Mouse (Mus musculus) common myeloid progenitor, adult 5-6 weeks (primary cell): Measurements from ENCODE around the gene Catsperd. TPM values are rescaled to one million over a fixed set of nuclear protein-coding genes. Genes with fewer than 3 reads are reported as not detected.

ENCODE experiments used
- ATAC-seq: replicated peaks from 2 replicates; pipeline ENCODE4 v1.8.0; 2016; ENCODE audit warnings: low read depth, mild to moderate bottlenecking, moderate TSS enrichment, inconsistent platforms; ENCODE audit not compliant: poor library complexity, severe bottlenecking
- total RNA-seq: library from RNA; stranded (forward); fragments of 200-1000, 187-1606 nt; gene quantifications from 2 replicates; pipeline ENCODE4 v1.2.3, GENCODE M21; 2017

Gene Catsperd
- total RNA-seq, result not detected in 2 replicates

DNA sequence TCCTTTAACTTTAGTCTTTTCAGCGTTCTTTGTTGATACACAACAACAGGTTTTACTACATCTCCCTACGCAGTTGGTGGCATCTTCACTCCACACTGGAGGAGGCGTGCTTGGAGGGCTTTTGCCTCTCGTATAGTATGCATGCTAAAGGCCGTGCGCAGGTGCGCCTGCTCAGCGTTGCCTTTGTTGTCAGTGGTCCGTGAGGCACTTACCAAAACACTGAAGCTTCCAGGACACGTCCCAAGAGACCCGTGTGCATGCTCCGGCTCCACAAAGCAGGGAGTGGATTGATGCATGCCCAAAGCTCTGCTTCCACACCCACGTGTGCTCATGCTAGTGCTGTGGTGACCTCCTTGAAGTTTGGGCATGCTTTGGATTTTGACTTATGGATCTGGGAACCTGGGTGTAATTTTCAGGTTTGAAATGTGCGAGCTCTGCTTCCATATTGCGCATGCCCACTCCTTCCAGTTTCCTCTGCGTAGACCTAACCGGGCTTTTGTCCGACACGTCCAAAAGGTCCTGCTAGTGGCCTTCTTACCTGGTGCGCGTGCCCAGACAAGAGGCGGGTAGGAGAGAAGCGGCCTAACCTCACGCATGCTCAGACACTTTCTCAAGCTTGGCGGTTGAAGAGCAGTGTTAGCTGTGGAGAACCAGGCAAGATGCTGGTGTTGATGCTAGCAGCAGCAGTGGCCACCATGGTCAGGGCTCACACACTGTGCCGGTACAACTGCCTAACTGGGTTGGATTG lies at the start of gene Catsperd:
TSS of gene Catsperd (plus strand) at position 614 of the 748 bp plus-strand sequence.
- 0 out of 2 replicates have a peak, but pooled peaks have one; percentile 4 for ATAC-seq

DNA sequence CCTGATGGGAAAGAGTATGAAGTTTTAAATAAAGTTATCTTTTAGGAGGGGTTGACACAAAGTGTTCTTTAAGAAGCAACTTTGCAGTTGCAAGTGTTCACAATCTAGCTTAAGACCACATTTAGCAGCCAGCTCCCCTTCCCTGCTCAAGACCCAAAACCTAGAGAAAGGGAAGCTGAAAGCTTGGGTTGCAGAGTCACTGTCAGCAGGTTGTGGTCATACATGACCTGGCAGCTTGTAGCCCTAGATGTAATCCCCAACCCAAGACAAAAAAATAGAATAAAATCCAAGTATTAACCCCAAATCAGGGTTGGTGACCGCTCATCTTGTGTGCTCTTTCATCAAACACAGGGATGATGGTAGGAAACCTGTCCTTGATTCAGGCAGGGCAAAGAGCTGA lies 44.9 kb upstream of the Catsperd start:
- no peak for ATAC-seq

DNA sequence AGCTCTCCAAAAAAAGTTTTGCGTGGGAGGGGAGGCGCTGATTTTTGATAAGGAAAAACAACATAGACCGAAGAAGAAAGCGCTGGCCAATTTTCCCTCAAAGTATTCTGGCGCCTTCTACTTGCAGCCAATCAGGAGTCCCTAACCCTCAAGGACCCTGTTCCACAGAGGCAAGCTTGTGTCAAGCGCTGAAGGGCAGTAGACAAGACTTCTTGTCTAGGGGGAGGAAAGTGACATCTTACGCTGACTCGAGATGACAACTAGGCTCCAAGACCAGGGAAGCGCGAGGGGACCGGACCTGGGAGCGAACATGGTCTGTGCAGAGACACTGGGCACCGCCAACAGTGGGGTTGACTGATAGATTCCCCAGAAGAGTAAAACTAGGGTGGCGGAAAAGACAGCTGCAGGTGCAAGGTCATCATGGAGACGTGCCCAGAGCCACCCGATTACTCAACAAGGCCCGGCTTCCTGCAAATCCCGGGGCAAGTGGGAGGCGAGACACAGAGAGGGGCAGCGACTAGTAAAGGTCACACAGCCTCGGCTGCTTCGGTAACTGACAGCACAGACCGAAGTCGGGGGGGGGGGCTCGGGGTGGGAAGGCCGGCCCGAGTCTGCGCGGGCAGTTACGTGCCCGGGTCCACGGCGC lies 44.2 kb upstream of the Catsperd start:
- peak; percentile 4 for ATAC-seq

DNA sequence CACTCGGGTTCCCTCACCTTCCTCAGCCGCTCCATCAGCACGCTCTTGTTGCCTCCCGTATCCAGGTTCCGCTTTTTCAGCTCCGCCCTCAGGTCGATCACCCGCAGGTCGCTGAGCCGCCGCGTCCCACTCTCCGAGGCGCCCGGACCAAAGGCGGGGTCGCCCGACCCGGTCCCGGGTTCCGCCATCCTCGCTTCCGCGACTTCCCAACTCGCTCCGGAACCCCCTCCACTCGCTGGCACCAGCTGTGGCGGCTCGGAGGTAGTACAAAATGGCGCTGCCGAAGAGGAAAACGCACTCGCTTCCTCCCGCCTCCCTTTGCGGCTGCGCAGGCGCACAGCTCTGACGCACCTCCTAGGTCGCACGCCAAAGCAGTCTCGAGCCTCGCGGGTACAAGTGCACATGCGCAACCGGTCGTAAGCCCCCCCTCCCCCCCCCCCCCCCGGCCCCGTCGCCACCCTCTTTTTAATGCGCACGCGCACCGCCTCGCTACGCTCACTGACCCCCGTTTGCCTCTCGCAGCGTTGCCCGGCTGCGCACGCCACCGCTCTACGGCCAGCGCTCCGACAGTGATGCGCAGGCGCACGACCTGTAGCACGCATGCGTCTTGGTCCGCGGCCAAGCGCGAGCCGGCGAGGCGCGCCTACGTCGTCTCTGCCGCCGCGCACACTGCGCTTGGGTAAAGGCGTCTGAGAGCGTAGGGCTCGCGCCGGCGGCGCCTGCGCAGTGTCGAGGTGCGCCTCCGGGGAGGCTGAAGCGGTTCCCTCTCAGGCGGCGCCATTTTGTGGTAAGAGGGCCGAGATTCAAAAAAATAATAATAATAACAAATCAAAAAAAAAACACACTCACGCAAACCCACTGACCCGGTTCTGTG lies 43.4 kb upstream of the Catsperd start, which contains the start of the genes Safb2 and Safb:
TSS of gene Safb2 (minus strand) at position 329 of the 874 bp plus-strand sequence.
TSS of gene Safb (plus strand) at position 569 of the 874 bp plus-strand sequence.
- ATAC-seq, result peak; percentile 76

DNA sequence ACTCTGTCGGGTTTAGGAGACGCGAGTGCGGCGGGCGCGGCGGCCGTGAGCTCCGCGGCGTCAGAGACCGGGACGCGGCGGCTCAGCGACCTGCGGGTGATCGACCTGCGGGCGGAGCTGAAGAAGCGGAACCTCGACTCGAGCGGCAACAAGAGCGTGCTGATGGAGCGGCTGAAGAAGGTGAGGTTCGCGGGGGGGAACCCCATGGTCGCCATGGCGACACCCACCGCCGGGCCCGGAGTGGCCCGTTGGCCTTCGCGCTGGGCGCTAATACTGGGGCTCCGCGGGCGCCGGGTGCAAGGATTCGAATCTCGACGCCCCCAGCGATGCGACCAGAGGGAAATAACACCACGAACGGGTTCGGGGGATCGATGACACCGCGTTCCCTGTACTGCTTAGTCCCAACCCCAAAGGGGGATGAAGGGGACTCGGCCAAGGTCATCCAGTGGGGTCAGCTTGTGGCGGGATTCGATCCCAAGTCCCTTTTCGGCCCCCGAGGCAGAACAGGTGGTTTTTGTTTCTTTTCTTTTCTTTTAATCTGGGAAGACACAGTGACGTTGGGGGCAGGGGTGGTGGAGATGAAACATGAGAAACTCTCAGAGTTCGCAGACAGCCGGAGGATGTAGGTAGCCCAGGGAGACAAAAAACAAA lies 42.6 kb upstream of the Catsperd start:
- ATAC-seq, result peak; percentile 28

DNA sequence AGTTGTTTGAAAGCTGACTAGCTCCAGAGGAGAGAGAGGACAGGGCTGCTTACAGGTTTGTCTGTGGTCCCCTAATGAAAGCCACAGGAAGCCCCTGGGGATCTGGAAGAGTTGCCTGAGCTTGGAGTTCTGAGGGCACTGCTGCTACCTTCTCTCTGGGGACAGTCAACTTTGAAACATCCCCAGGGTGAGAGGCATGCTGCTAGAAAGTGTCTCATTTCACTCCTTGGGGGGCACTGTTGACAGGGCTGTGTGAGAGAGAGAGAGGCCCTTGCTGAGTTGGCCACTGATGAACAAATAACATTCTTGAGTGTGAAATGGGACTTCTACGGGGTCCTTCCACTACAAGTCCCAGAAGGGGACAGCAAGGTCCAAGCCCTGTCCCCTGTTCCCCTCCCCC lies 40.2 kb upstream of the Catsperd start:
- ATAC-seq, result no peak

DNA sequence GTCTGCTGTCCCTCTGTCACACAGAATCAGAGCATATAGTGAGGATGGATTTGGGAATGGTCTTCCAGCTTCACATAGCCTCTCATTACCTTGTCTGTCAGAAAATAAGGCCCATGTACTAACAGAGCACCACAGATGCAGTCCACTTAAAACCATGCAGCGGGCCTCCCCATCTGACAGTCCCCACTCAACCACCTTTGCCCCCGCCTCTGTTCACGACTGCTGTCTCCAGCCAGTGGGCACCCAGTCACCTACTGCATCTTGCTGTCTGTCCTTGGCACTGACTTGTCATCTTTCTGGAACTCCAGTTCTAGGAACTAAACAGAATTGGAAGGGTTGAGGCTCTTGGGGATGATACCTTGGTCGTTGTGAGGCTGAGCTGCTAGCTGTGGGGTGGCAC lies 39.0 kb upstream of the Catsperd start:
- no peak for ATAC-seq

DNA sequence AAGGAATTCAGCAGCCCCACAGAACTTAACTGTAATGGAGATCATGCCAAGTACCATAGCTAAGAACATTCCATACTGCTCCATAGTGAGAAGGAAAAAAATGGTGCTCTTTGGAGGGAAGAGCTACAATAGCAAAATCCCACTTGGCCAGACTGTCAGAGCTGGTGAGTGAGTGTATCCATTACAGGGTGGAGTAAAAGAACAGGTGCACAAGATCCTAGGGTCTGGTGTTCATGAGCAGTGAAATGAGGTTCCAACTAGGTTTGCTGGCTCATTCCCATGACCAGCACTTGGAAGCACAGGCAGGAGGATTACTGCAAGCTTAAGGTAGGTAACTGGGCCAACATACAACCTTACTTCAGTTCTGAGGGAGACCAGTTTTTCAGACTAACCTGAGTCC lies 35.4 kb upstream of the Catsperd start:
- no peak for ATAC-seq

DNA sequence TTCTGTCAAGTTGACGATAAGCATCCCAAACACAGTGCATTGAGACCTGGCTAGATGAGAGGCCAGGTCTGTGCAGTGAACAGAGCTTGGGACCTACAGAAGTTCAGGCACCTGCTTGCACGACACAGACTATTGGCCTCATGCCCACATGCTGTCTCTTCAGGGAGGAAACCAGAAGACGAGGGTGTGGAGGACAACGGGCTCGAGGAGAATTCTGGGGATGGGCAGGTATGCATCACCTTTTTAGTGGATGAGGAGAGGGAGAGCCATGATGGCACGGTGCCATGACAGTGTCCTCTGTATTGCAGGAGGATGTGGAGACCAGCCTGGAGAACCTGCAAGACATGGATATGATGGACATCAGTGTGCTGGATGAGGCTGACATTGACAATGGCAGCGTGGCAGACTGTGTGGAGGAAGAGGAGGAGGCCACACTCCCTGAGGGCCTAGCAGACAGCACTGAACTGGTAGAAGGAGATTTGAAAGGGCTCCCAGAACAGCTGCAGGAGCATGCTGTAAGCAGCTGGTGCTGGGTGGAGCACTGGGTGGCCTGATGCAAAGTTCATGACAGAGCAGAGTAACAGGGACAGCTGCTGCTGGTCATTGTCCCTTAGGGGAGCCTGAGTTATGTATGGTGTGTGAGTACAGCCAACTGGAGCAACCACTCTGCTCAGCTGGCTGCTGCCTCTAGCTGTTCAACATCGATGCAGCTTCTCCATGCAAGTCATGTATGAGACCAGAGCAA lies 34.2 kb upstream of the Catsperd start:
- no peak for ATAC-seq

DNA sequence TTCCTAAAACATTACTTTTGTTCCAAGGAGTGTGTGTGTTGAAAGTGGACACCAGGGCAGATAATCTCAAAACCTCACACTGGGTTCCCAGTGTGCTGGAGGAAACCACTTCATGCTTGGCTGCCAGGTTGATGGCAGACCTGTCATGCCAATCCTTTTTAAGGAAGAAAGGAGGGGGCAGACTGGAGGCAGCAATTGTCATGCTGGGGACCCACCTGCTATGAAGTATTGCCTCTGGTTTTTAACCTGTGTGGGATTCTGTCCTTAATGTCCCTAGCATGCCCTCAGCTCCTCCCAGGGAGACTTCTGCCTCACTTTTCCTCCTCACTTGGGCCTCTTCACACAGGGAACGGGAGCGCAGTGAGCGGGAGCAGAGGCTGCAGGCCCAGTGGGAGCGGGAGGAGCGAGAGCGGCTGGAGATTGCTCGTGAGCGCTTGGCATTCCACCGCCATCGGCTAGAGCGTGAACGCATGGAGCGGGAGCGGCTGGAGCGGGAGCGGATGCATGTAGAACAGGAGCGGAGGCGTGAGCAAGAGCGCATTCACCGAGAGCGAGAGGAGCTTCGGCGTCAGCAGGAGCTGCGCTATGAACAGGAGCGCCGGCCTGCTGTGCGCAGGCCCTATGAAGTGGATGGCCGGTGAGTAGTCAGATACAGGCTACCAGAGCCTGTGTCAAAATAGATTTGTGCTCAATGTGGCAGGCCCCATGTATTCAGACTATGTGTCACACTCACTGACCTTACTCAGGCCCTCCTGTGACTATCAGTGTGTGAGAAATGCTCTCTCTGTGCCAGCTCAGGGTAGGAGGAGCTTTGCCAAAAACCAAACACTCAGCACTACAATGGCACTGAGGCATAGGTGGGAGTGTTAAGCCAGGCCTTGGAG lies 24.5 kb upstream of the Catsperd start:
- ATAC-seq, result no peak

DNA sequence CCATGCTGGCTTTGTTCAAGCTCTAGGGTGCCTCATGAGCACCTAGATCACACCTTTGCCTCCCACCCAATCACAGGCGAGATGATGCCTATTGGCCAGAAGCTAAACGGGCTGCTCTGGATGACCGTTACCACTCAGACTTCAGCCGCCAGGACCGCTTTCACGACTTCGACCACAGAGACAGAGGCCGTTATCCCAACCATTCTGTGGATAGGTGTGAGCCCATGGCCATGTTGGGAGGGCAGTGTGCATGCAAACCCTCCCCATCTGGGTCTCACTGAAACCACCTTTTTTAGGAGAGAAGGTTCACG lies 23.9 kb upstream of the Catsperd start:
- no peak for ATAC-seq

DNA sequence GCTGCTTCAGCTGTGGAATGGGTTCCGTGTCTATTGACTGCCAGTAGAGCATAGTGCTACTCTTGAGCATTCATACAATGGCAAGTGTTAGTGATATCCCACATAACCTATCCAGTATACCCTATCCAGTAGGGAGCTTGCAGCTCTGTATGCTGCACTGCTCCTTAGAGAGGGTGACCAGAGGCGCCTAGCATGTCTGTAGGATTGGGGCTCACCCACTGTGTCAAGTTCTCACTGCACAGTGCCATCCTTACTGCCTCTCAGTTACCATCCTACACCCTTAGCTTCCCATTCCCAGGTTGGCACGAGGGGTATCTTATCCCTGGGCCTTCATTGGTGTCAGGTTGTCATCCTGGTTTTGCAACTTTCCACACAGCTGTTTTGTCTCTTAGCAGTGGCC lies 23.5 kb upstream of the Catsperd start:
- no peak for ATAC-seq

DNA sequence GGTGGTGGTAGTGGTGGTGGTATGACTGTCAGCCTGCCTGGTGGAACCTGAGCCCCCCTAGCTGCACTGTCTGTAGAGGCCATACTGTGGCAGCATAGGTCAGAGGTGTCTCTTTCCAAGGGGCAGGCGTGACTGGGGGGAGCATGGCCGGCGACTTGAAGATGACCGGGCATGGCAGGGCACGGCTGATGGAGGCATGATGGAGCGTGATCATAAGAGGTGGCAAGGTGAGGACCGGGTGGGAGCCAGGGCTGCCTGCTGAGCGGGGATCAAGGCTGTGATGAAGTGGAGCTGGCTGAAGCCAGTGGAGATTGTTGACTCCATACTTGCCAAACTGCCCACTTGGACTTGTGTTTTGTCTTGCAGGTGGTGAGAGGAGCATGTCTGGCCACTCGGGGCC lies 22.5 kb upstream of the Catsperd start:
- no peak for ATAC-seq

DNA sequence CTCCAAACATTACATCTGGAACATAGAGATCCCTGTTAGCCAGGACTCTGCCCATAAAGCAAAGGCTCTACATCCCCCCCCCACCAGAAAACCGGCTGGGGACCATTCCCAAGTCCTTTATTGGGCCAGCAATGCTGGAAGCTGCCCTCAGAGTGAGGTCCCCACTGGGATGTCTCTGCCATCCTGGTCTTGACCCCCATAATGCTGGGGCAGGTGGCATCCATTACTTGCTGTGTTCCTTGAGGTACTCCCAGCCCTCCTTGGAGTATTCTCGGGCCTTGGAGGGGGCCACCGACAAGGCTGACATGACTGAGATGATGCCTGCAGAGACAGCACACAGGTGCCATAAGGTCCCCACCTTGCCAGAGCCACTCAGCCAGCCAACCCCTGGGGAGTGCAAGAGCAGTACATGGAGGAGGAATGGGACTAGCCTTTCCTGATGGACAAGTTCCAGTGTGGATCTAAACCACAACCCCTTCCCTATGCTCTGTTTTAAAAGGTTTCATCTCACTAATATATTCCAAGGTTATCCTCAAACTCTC lies 20.4 kb upstream of the Catsperd start:
- no peak for ATAC-seq

DNA sequence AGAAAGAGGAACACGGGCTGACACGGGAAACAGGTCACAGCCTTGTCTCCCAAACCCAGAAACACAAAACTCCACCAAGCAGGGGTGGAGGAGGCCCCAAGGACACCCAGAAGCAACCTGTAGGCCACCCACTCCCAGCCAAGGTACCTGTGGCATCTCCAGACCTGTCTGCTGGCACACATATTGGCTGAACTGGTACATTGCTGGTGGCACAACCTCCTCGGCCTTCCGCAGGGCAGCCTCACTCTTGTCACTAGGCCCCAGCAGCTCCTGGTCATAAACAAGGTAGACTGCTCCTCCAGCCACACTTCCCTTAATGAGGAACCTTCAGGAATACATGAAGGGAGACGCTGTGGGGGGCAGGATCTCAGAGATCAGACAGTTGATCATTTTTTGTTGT lies 19.2 kb upstream of the Catsperd start:
- no peak for ATAC-seq

DNA sequence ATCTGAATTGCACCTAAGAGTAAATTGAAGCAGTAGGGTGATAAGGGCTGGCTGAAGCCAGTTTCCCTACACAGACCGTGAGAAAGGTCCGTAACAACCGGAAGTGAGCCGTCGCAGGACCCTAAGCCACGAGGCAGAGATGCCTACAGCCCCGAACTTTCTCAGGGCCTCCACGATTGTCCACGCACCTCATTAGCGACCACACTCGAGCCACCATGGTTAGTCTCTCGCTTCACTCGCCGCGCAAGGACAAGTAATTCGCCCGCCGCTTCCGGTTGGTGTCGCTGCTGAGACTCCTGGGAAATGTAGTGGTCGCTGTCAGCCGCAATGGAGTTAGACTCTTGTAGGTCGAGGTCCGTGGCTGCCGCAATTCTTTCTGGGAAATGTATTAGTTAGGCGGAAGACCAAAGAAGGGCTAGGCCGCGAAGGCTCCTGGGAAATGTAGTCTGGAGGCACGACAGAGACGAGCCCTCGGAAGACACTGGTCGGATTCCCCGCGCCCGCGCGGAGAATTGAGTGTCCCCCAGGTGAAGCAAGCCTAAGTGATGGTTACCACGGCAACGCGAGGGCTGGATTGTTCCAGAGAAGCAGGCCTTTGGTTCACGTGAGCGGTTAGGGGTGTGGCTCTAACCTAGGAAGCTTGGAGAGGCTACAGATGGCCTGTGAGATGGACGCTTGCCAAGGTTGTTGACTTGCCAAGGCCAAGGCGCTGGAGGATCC lies 18.3 kb upstream of the Catsperd start, which contains the start of gene 2410015M20Rik:
TSS of gene 2410015M20Rik (minus strand) at position 320 of the 720 bp plus-strand sequence.
- peak; percentile 72 for ATAC-seq

DNA sequence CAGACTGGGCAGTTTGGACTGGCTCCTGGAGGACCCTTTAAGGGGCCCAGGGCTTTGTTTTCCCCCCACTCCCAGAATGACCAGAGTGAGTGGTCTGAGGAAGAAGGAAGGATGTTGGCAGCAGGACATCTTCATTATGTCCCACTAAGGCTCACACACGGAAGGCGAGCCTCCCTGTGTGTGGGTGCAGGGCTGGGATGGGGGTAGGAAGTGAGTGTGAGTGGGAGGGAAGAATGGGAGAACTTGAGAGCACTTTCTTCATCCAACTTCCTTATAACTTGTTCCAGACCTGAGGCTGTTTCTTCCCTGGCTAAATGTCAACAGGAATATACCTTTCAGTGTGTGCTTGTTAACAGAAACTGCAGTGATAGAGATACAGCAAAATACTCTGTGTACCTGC lies 16.6 kb upstream of the Catsperd start:
- no peak for ATAC-seq
